In genomic region chr7:28545891-28546210, GRCm38 (mm10) we compare ENCODE assay signal across 40 mouse cellular contexts. TPM values are rescaled to one million over a fixed set of nuclear protein-coding genes. Genes with fewer than 3 reads are reported as not detected.
A peak's percentile ranks its signal among the peaks of the same experiment; 100 is the strongest.
DNase-seq lines count a peak whose midpoint lies in the region; ATAC-seq and TF ChIP-seq lines count a peak whose summit lies in the region.
"Had no signal": no experiment of that assay in that cellular context is flagged by ENCODE, and none has a peak within 500 bp of the region (broad histone marks: within the 10 kb centered on the region; RNA-seq: fewer than 3 reads in every experiment).

No protein-coding gene starts in this region.

- no peak for DNase-seq in midbrain, postnatal 0 days (ENCODE audit: low spot score)
- DNase-seq in forebrain, postnatal 0 days, result no peak
- DNase-seq: cerebellum, adult 18-20 months; heart, postnatal 14 days; kidney, adult 8-10 months; layer of hippocampus, postnatal 36 days; left cerebral cortex, postnatal 4 days; liver, postnatal 0 days; lung, postnatal 10 days; right cerebral cortex, adult 18-20 months; right cerebral cortex, postnatal 4 days; thymus, postnatal 4 days had no signal

- WGBS in hindbrain, embryonic 15.5 days, result 44% methylated on average over 7 of the region's 7 CpGs
- WGBS in hindbrain, embryonic 12.5 days, result 46% methylated on average over 7 of the region's 7 CpGs
- WGBS in midbrain, postnatal 0 days, result 54% methylated on average over 7 of the region's 7 CpGs
- WGBS in midbrain, embryonic 15.5 days, result 46% methylated on average over 7 of the region's 7 CpGs
- 49% methylated on average over 7 of the region's 7 CpGs for WGBS in embryonic facial prominence, embryonic 15.5 days
- 48% methylated on average over 7 of the region's 7 CpGs for WGBS in forebrain, postnatal 0 days

- H3K4me2 ChIP-seq in hindbrain, embryonic 15.5 days, result no peak overlapping the region
- no peak overlapping the region for H3K4me2 ChIP-seq in hindbrain, embryonic 12.5 days (replicated peaks)
- H3K4me2 ChIP-seq in midbrain, postnatal 0 days (ENCODE audit: low read depth, low read length, poor library complexity, severe bottlenecking), result no peak overlapping the region
- no peak overlapping the region for H3K4me2 ChIP-seq in midbrain, embryonic 15.5 days
- no peak overlapping the region for H3K4me2 ChIP-seq in embryonic facial prominence, embryonic 15.5 days (replicated peaks)
- no peak overlapping the region for H3K4me2 ChIP-seq in forebrain, postnatal 0 days (ENCODE audit: low read depth)

- peaks cover 23% of the 10 kb centered on the region for H3K4me1 ChIP-seq in hindbrain, embryonic 15.5 days (replicated peaks)
- peaks cover 23% of the 10 kb centered on the region for H3K4me1 ChIP-seq in hindbrain, embryonic 12.5 days
- 0 out of 2 replicates have a peak, but pooled peaks cover 2% of the 10 kb centered on the region for H3K4me1 ChIP-seq in midbrain, postnatal 0 days (ENCODE audit: insufficient read depth, low read length)
- H3K4me1 ChIP-seq in midbrain, embryonic 15.5 days, result peaks cover 20% of the 10 kb centered on the region
- H3K4me1 ChIP-seq in E14TG2a.4 (replicated peaks; ENCODE audit: low read depth, low read length), result peaks cover 61% of the 10 kb centered on the region
- peaks cover 20% of the 10 kb centered on the region for H3K4me1 ChIP-seq in embryonic facial prominence, embryonic 15.5 days
- H3K4me1 ChIP-seq in forebrain, postnatal 0 days (ENCODE audit: insufficient read depth), result 0 out of 2 replicates have a peak, but pooled peaks cover 4% of the 10 kb centered on the region

- no peak overlapping the region for H3K4me3 ChIP-seq in hindbrain, embryonic 15.5 days
- no peak overlapping the region for H3K4me3 ChIP-seq in hindbrain, embryonic 12.5 days
- H3K4me3 ChIP-seq in midbrain, postnatal 0 days (ENCODE audit: low read depth, low read length), result no peak overlapping the region
- H3K4me3 ChIP-seq in midbrain, embryonic 15.5 days, result no peak overlapping the region
- H3K4me3 ChIP-seq in E14TG2a.4 (replicated peaks; ENCODE audit: low read length), result peak overlapping the region; percentile 73; the same call in 1 of the 2 replicates
- 0 out of 2 replicates have a peak overlapping the region, but pooled peaks have one; percentile 19 for H3K4me3 ChIP-seq in embryonic facial prominence, embryonic 15.5 days (replicated peaks)
- H3K4me3 ChIP-seq in forebrain, postnatal 0 days (ENCODE audit: low read depth, low read length), result no peak overlapping the region
- H3K4me3 ChIP-seq: liver, embryonic 12.5 days had no signal

- ATAC-seq in hindbrain, embryonic 15.5 days (ENCODE audit: low FRiP score, low read depth), result peak; percentile 24; the same call in 1 of the 2 replicates
- no peak for ATAC-seq in hindbrain, embryonic 12.5 days (ENCODE audit: low FRiP score)
- no peak for ATAC-seq in midbrain, postnatal 0 days (ENCODE audit: low FRiP score)
- ATAC-seq in midbrain, embryonic 15.5 days (replicated peaks), result no peak
- no peak for ATAC-seq in embryonic facial prominence, embryonic 15.5 days (ENCODE audit: insufficient number of reproducible peaks, low FRiP score, low TSS enrichment, low read depth)
- no peak for ATAC-seq in forebrain, postnatal 0 days
- ATAC-seq: forebrain, embryonic 15.5 days; liver, embryonic 12.5 days had no signal

- H3K27me3 ChIP-seq in hindbrain, embryonic 15.5 days, result peaks cover 35% of the 10 kb centered on the region
- peaks cover 52% of the 10 kb centered on the region for H3K27me3 ChIP-seq in hindbrain, embryonic 12.5 days
- H3K27me3 ChIP-seq in midbrain, postnatal 0 days (ENCODE audit: insufficient read depth, low read length), result peaks cover 38% of the 10 kb centered on the region
- H3K27me3 ChIP-seq in midbrain, embryonic 15.5 days (replicated peaks), result peaks cover 37% of the 10 kb centered on the region
- peaks cover 45% of the 10 kb centered on the region for H3K27me3 ChIP-seq in E14TG2a.4 (ENCODE audit: insufficient read depth, low read length)
- peaks cover 56% of the 10 kb centered on the region for H3K27me3 ChIP-seq in embryonic facial prominence, embryonic 15.5 days
- peaks cover 30% of the 10 kb centered on the region for H3K27me3 ChIP-seq in forebrain, postnatal 0 days (ENCODE audit: insufficient read depth, low read length)

- no peak overlapping the region for H3K9ac ChIP-seq in hindbrain, embryonic 15.5 days
- no peak overlapping the region for H3K9ac ChIP-seq in hindbrain, embryonic 12.5 days
- H3K9ac ChIP-seq in midbrain, postnatal 0 days (replicated peaks; ENCODE audit: low read length, poor library complexity, severe bottlenecking), result no peak overlapping the region
- no peak overlapping the region for H3K9ac ChIP-seq in midbrain, embryonic 15.5 days
- no peak overlapping the region for H3K9ac ChIP-seq in embryonic facial prominence, embryonic 15.5 days
- no peak overlapping the region for H3K9ac ChIP-seq in forebrain, postnatal 0 days
- H3K9ac ChIP-seq: liver, embryonic 12.5 days; liver, postnatal 0 days had no signal

- H3K9me3 ChIP-seq in hindbrain, embryonic 15.5 days, result no peaks in the 10 kb centered on the region
- H3K9me3 ChIP-seq in hindbrain, embryonic 12.5 days (replicated peaks), result no peaks in the 10 kb centered on the region
- H3K9me3 ChIP-seq in midbrain, postnatal 0 days (ENCODE audit: low read length), result no peaks in the 10 kb centered on the region
- H3K9me3 ChIP-seq in midbrain, embryonic 15.5 days, result no peaks in the 10 kb centered on the region
- peaks cover 6% of the 10 kb centered on the region for H3K9me3 ChIP-seq in E14TG2a.4 (ENCODE audit: low read length)
- no peaks in the 10 kb centered on the region for H3K9me3 ChIP-seq in embryonic facial prominence, embryonic 15.5 days (replicated peaks)
- no peaks in the 10 kb centered on the region for H3K9me3 ChIP-seq in forebrain, postnatal 0 days (ENCODE audit: low read length)
- H3K9me3 ChIP-seq: forebrain, embryonic 15.5 days; hindbrain, embryonic 10.5 days; liver, embryonic 12.5 days had no signal

- no peak overlapping the region for H3K27ac ChIP-seq in hindbrain, embryonic 15.5 days (replicated peaks)
- no peak overlapping the region for H3K27ac ChIP-seq in hindbrain, embryonic 12.5 days
- H3K27ac ChIP-seq in midbrain, postnatal 0 days (ENCODE audit: low read depth, low read length), result no peak overlapping the region
- H3K27ac ChIP-seq in midbrain, embryonic 15.5 days, result no peak overlapping the region
- H3K27ac ChIP-seq in embryonic facial prominence, embryonic 15.5 days (replicated peaks), result no peak overlapping the region
- H3K27ac ChIP-seq in forebrain, postnatal 0 days (ENCODE audit: low read depth, low read length), result no peak overlapping the region
- H3K27ac ChIP-seq: forebrain, embryonic 15.5 days; kidney, postnatal 0 days; liver, embryonic 12.5 days; macrophage had no signal

- H3K36me3 ChIP-seq in hindbrain, embryonic 15.5 days, result no peaks in the 10 kb centered on the region
- H3K36me3 ChIP-seq in hindbrain, embryonic 12.5 days, result no peaks in the 10 kb centered on the region
- H3K36me3 ChIP-seq in midbrain, postnatal 0 days (ENCODE audit: insufficient read depth, low read length), result no peaks in the 10 kb centered on the region
- no peaks in the 10 kb centered on the region for H3K36me3 ChIP-seq in midbrain, embryonic 15.5 days (replicated peaks)
- H3K36me3 ChIP-seq in E14TG2a.4 (ENCODE audit: insufficient read depth, low read length), result no peaks in the 10 kb centered on the region
- H3K36me3 ChIP-seq in embryonic facial prominence, embryonic 15.5 days, result no peaks in the 10 kb centered on the region
- H3K36me3 ChIP-seq in forebrain, postnatal 0 days (ENCODE audit: insufficient read depth), result no peaks in the 10 kb centered on the region
- H3K36me3 ChIP-seq: forebrain, embryonic 15.5 days; hindbrain, embryonic 10.5 days; liver, embryonic 12.5 days had no signal

- TF ChIP-seq CTCF in midbrain, postnatal 0 days (IDR thresholded peaks at IDR 0.05), result 0 out of 2 replicates have a peak, but pooled peaks have one; percentile 5
- TF ChIP-seq CTCF in E14TG2a.4 (conservative IDR thresholded peaks at IDR 0.05; ENCODE audit: low read length), result 0 out of 2 replicates have a peak, but pooled peaks have one; percentile 15
- TF ChIP-seq CTCF in forebrain, postnatal 0 days (IDR thresholded peaks at IDR 0.05; ENCODE audit: low read depth), result no peak

RNA-seq across cellular contexts. Expression of gene Nccrp1, which starts 1.2 kb away (rescaled TPM):
- polyA plus RNA-seq in hindbrain, embryonic 15.5 days (2015; fragmentation: Nextera tagmentation; extraction: Ambion mirVana), result 0.19 TPM in 1 of 2 replicates, not detected in the other
- not detected in 2 replicates for polyA plus RNA-seq in hindbrain, embryonic 12.5 days (2016; fragmentation: Nextera tagmentation; extraction: Ambion mirVana)
- total RNA-seq in midbrain, postnatal 0 days (2014; rRNA removed), result 1.4 TPM in 1 of 2 replicates, not detected in the other
- 0.16 and 0.47 TPM in 2 replicates for polyA plus RNA-seq in midbrain, postnatal 0 days (2015; fragmentation: Nextera tagmentation; extraction: Ambion mirVana)
- 0.14 and 0.18 TPM in 2 replicates for polyA plus RNA-seq in midbrain, embryonic 15.5 days (2015; fragmentation: Nextera tagmentation; extraction: Ambion mirVana)
- 2.6 and 4.6 TPM in 2 replicates for polyA plus RNA-seq in embryonic facial prominence, embryonic 15.5 days (2015; fragmentation: Nextera tagmentation; extraction: Ambion mirVana)
- 0.10 and 0.15 TPM in 2 replicates for total RNA-seq in forebrain, postnatal 0 days (2014; rRNA removed)
- 0.09 TPM in 1 of 2 replicates, not detected in the other for polyA plus RNA-seq in forebrain, postnatal 0 days (2015; fragmentation: Nextera tagmentation; extraction: Ambion mirVana)
- total RNA-seq: gastrocnemius, adult 8-10 months; heart, adult 8-10 months; heart, postnatal 14 days; left cerebral cortex, postnatal 4 days; megakaryocyte-erythroid progenitor cell, adult 5-6 weeks; MEL; monocyte, adult 5-6 weeks had no signal
- polyA plus RNA-seq: C2C12; forebrain, embryonic 15.5 days; heart, embryonic 14.5 days; hindbrain, embryonic 10.5 days; intestine, embryonic 14.5 days; limb, embryonic 14.5 days; liver, embryonic 12.5 days; liver, postnatal 0 days; macrophage had no signal

RNA-seq across cellular contexts. Expression of gene Sycn, which starts 5.2 kb away (rescaled TPM):
- not detected in 2 replicates for polyA plus RNA-seq in hindbrain, embryonic 15.5 days (2015; fragmentation: Nextera tagmentation; extraction: Ambion mirVana)
- not detected in 2 replicates for polyA plus RNA-seq in hindbrain, embryonic 12.5 days (2016; fragmentation: Nextera tagmentation; extraction: Ambion mirVana)
- total RNA-seq in midbrain, postnatal 0 days (2014; rRNA removed), result not detected in 2 replicates
- not detected in 2 replicates for polyA plus RNA-seq in midbrain, postnatal 0 days (2015; fragmentation: Nextera tagmentation; extraction: Ambion mirVana)
- not detected in 2 replicates for polyA plus RNA-seq in midbrain, embryonic 15.5 days (2015; fragmentation: Nextera tagmentation; extraction: Ambion mirVana)
- polyA plus RNA-seq in embryonic facial prominence, embryonic 15.5 days (2015; fragmentation: Nextera tagmentation; extraction: Ambion mirVana), result not detected in 2 replicates
- not detected in 2 replicates for total RNA-seq in forebrain, postnatal 0 days (2014; rRNA removed)
- not detected in 2 replicates for polyA plus RNA-seq in forebrain, postnatal 0 days (2015; fragmentation: Nextera tagmentation; extraction: Ambion mirVana)
- total RNA-seq: adrenal gland, postnatal 36 days; common myeloid progenitor, adult 5-6 weeks; gastrocnemius, adult 8-10 months; heart, adult 8-10 months; heart, postnatal 14 days; layer of hippocampus, postnatal 36 days; left cerebral cortex, postnatal 4 days; megakaryocyte-erythroid progenitor cell, adult 5-6 weeks; MEL; monocyte, adult 5-6 weeks; neutrophil, adult 5-6 weeks had no signal
- polyA plus RNA-seq: brain, embryonic 14.5 days; C2C12; forebrain, embryonic 15.5 days; heart, embryonic 14.5 days; hindbrain, embryonic 10.5 days; liver, embryonic 12.5 days; macrophage had no signal

RNA-seq across cellular contexts. Expression of gene Ifnl3, which starts 23.2 kb away (rescaled TPM):
- polyA plus RNA-seq in hindbrain, embryonic 15.5 days (2015; fragmentation: Nextera tagmentation; extraction: Ambion mirVana), result not detected in 2 replicates
- polyA plus RNA-seq in hindbrain, embryonic 12.5 days (2016; fragmentation: Nextera tagmentation; extraction: Ambion mirVana), result not detected in 2 replicates
- not detected in 2 replicates for total RNA-seq in midbrain, postnatal 0 days (2014; rRNA removed)
- polyA plus RNA-seq in midbrain, postnatal 0 days (2015; fragmentation: Nextera tagmentation; extraction: Ambion mirVana), result not detected in 2 replicates
- polyA plus RNA-seq in midbrain, embryonic 15.5 days (2015; fragmentation: Nextera tagmentation; extraction: Ambion mirVana), result not detected in 2 replicates
- not detected in 2 replicates for polyA plus RNA-seq in embryonic facial prominence, embryonic 15.5 days (2015; fragmentation: Nextera tagmentation; extraction: Ambion mirVana)
- total RNA-seq in forebrain, postnatal 0 days (2014; rRNA removed), result not detected in 2 replicates
- not detected in 2 replicates for polyA plus RNA-seq in forebrain, postnatal 0 days (2015; fragmentation: Nextera tagmentation; extraction: Ambion mirVana)
- total RNA-seq: adrenal gland, postnatal 36 days; common myeloid progenitor, adult 5-6 weeks; gastrocnemius, adult 8-10 months; heart, adult 8-10 months; heart, postnatal 14 days; layer of hippocampus, postnatal 36 days; left cerebral cortex, postnatal 4 days; megakaryocyte-erythroid progenitor cell, adult 5-6 weeks; MEL; monocyte, adult 5-6 weeks; neutrophil, adult 5-6 weeks had no signal
- polyA plus RNA-seq: brain, embryonic 14.5 days; C2C12; forebrain, embryonic 15.5 days; gonadal fat pad, adult 2 months; heart, embryonic 14.5 days; hindbrain, embryonic 10.5 days; intestine, embryonic 14.5 days; kidney, postnatal 0 days; large intestine, adult 2 months; limb, embryonic 14.5 days; liver, embryonic 12.5 days; liver, postnatal 0 days; macrophage; spleen, adult 2 months; testis, adult 2 months had no signal

RNA-seq across cellular contexts. Expression of gene Ifnl2, which starts 35.6 kb away (rescaled TPM):
- not detected in 2 replicates for polyA plus RNA-seq in hindbrain, embryonic 15.5 days (2015; fragmentation: Nextera tagmentation; extraction: Ambion mirVana)
- polyA plus RNA-seq in hindbrain, embryonic 12.5 days (2016; fragmentation: Nextera tagmentation; extraction: Ambion mirVana), result not detected in 2 replicates
- total RNA-seq in midbrain, postnatal 0 days (2014; rRNA removed), result not detected in 2 replicates
- not detected in 2 replicates for polyA plus RNA-seq in midbrain, postnatal 0 days (2015; fragmentation: Nextera tagmentation; extraction: Ambion mirVana)
- polyA plus RNA-seq in midbrain, embryonic 15.5 days (2015; fragmentation: Nextera tagmentation; extraction: Ambion mirVana), result not detected in 2 replicates
- not detected in 2 replicates for polyA plus RNA-seq in embryonic facial prominence, embryonic 15.5 days (2015; fragmentation: Nextera tagmentation; extraction: Ambion mirVana)
- not detected in 2 replicates for total RNA-seq in forebrain, postnatal 0 days (2014; rRNA removed)
- polyA plus RNA-seq in forebrain, postnatal 0 days (2015; fragmentation: Nextera tagmentation; extraction: Ambion mirVana), result not detected in 2 replicates
- total RNA-seq: adrenal gland, postnatal 36 days; common myeloid progenitor, adult 5-6 weeks; gastrocnemius, adult 8-10 months; heart, adult 8-10 months; heart, postnatal 14 days; layer of hippocampus, postnatal 36 days; left cerebral cortex, postnatal 4 days; megakaryocyte-erythroid progenitor cell, adult 5-6 weeks; MEL; monocyte, adult 5-6 weeks; neutrophil, adult 5-6 weeks had no signal
- polyA plus RNA-seq: brain, embryonic 14.5 days; C2C12; forebrain, embryonic 15.5 days; gonadal fat pad, adult 2 months; heart, embryonic 14.5 days; hindbrain, embryonic 10.5 days; intestine, embryonic 14.5 days; kidney, postnatal 0 days; large intestine, adult 2 months; limb, embryonic 14.5 days; liver, embryonic 12.5 days; liver, postnatal 0 days; macrophage; spleen, adult 2 months; testis, adult 2 months; thymus, postnatal 0 days had no signal

RNA-seq across cellular contexts. Expression of gene Samd4b, which starts 52.1 kb away (rescaled TPM):
- 23.3 and 28.1 TPM in 2 replicates for polyA plus RNA-seq in hindbrain, embryonic 15.5 days (2015; fragmentation: Nextera tagmentation; extraction: Ambion mirVana)
- 35.6 and 38.6 TPM in 2 replicates for polyA plus RNA-seq in hindbrain, embryonic 12.5 days (2016; fragmentation: Nextera tagmentation; extraction: Ambion mirVana)
- 48.2 and 56.0 TPM in 2 replicates for total RNA-seq in midbrain, postnatal 0 days (2014; rRNA removed)
- polyA plus RNA-seq in midbrain, postnatal 0 days (2015; fragmentation: Nextera tagmentation; extraction: Ambion mirVana), result 17.6 and 19.2 TPM in 2 replicates
- 22.8 and 24.8 TPM in 2 replicates for polyA plus RNA-seq in midbrain, embryonic 15.5 days (2015; fragmentation: Nextera tagmentation; extraction: Ambion mirVana)
- polyA plus RNA-seq in embryonic facial prominence, embryonic 15.5 days (2015; fragmentation: Nextera tagmentation; extraction: Ambion mirVana), result 32.8 and 34.1 TPM in 2 replicates
- 35.2 and 49.1 TPM in 2 replicates for total RNA-seq in forebrain, postnatal 0 days (2014; rRNA removed)
- 21.4 and 23.3 TPM in 2 replicates for polyA plus RNA-seq in forebrain, postnatal 0 days (2015; fragmentation: Nextera tagmentation; extraction: Ambion mirVana)

Comparison
In these comparisons a context has a peak if more than half of its experiments do, and no peak if none do; other contexts are left out.
1. H3K4me3 ChIP-seq: peak in E14TG2a.4 (single experiment) and embryonic facial prominence, embryonic 15.5 days (single experiment); none in hindbrain, embryonic 15.5 days (single experiment), hindbrain, embryonic 12.5 days (single experiment), midbrain, postnatal 0 days (single experiment), midbrain, embryonic 15.5 days (single experiment) and forebrain, postnatal 0 days (single experiment).